Mouse (Mus musculus) neural tube, embryonic 12.5 days (tissue): ENCODE data around the gene Cdk5r1. TPM values are rescaled to one million over a fixed set of nuclear protein-coding genes. Genes with fewer than 3 reads are reported as not detected.

Experiments
- ATAC-seq: fragments of 200-750 bp; cut with Nextera tagmentation; 2 replicates; pipeline ENCODE4 v1.8.0; 2017; ENCODE audit warnings: low read depth, mild to moderate bottlenecking, moderate TSS enrichment, moderate library complexity; ENCODE audit not compliant: low FRiP score
- H3K27ac ChIP-seq: fragments of 300-500 bp; sonication (generic); 2 replicates; pipeline ENCODE4 v1.5.1; 2016
- H3K27me3 ChIP-seq: fragments of 300-500 bp; sonication (generic); replicated peaks from 2 replicates; pipeline ENCODE4 v1.6.1; 2016; ENCODE audit warnings: mild to moderate bottlenecking
- H3K36me3 ChIP-seq: fragments of 300-500 bp; sonication (generic); 2 replicates; pipeline ENCODE4 v1.6.1; 2016; ENCODE audit warnings: mild to moderate bottlenecking
- H3K4me1 ChIP-seq: fragments of 300-500 bp; sonication (generic); 2 replicates; pipeline ENCODE4 v1.6.1; 2016
- H3K4me2 ChIP-seq: fragments of 300-500 bp; sonication (generic); replicated peaks from 2 replicates; pipeline ENCODE4 v1.6.1; 2016; ENCODE audit warnings: mild to moderate bottlenecking
- H3K4me3 ChIP-seq: fragments of 300-500 bp; sonication (generic); 2 replicates; pipeline ENCODE4 v1.5.1; 2016
- H3K9ac ChIP-seq: fragments of 300-500 bp; sonication (generic); 2 replicates; pipeline ENCODE4 v1.6.1; 2016; ENCODE audit warnings: mild to moderate bottlenecking
- H3K9me3 ChIP-seq: fragments of 300-500 bp; sonication (generic); 2 replicates; pipeline ENCODE4 v1.6.1; 2016; ENCODE audit warnings: mild to moderate bottlenecking
- WGBS: fragments of 180-500 bp; shearing (Covaris S2); methylation state at CpG from one replicate; pipeline ENCODE4 v1.1.7; 2016; 5-methylcytosine and 5-hydroxymethylcytosine counted together
- polyA plus RNA-seq: library from polyadenylated mRNA; unstranded; fragments of >200 nt; fragmentation: Nextera tagmentation; extraction: Ambion mirVana; gene quantifications from 2 replicates; pipeline ENCODE4 v1.2.1, GENCODE M21; 2016

Cdk5r1 gene
- polyA plus RNA-seq, 1 experiment from 2014 or later = 73.1 TPM

DNA sequence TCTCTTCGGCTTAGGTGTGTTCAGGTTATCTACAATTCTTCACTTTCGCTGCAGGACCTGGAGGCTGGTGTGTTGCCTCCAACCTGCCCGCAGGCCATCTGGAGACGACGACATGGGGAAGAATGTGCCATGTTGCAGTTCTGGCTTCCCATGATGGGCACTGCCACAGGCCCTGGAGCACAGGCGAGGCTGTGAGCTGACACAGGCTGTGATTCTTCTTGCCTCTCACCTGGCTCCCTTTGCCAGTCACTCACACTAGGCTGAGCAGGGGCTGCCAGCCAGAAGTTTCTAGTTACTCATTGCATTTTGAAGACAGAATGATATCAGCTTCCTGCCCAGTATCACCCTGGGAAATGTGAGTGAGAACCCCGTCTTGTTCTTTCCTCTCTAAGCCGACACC is 52.3 kb downstream of the Cdk5r1 start:
- H3K27ac ChIP-seq = no peak overlapping the region
- WGBS = 84% methylated on average over 8 of the region's 8 CpGs
- H3K9me3 ChIP-seq = peaks cover 4% of the 10 kb centered on the region; the same call in 1 of the 2 replicates
- no peak overlapping the region for H3K9ac ChIP-seq
- no peak overlapping the region for H3K4me2 ChIP-seq
- H3K4me1 ChIP-seq = no peaks in the 10 kb centered on the region
- no peak overlapping the region for H3K4me3 ChIP-seq
- no peaks in the 10 kb centered on the region for H3K27me3 ChIP-seq
- H3K36me3 ChIP-seq = no peaks in the 10 kb centered on the region
- ATAC-seq = no peak

Other genes with a start within 250 kb of the Cdk5r1 start
- 55.9 and 59.2 TPM in 2 replicates for gene Rhbdl3, start 176.1 kb upstream of the Cdk5r1 start, polyA plus RNA-seq
- gene 5730455P16Rik, start 99.0 kb upstream of the Cdk5r1 start, polyA plus RNA-seq = 28.0 and 31.6 TPM in 2 replicates
- gene Zfp207, start 93.7 kb upstream of the Cdk5r1 start, polyA plus RNA-seq = 252 and 256 TPM in 2 replicates
- gene Psmd11, start 48.4 kb upstream of the Cdk5r1 start, polyA plus RNA-seq = 309 and 324 TPM in 2 replicates